Mouse (Mus musculus) hindbrain, embryonic 14.5 days (tissue): ENCODE results near the gene Gal3st1. TPM values are rescaled to one million over a fixed set of nuclear protein-coding genes. Genes with fewer than 3 reads are reported as not detected.

Experiments
- ATAC-seq: fragments of 200-750 bp; cut with Nextera tagmentation; 2 replicates; pipeline ENCODE4 v1.8.0; 2017; ENCODE audit warnings: moderate number of reproducible peaks, mild to moderate bottlenecking, moderate TSS enrichment, moderate library complexity; ENCODE audit not compliant: low FRiP score
- DNase-seq: peaks from one replicate; pipeline ENCODE4 v3.0.0-alpha.2; 2015; ENCODE audit warnings: low spot score
- H3K27ac ChIP-seq: fragments of 300-500 bp; sonication (generic); 2 replicates; pipeline ENCODE4 v1.5.1; 2014; ENCODE audit warnings: mild to moderate bottlenecking, moderate library complexity
- H3K27me3 ChIP-seq: fragments of 300-500 bp; sonication (generic); 2 replicates; pipeline ENCODE4 v1.6.1; 2014; ENCODE audit warnings: mild to moderate bottlenecking, low read length, mixed read lengths; ENCODE audit not compliant: control insufficient read depth, insufficient read depth
- H3K36me3 ChIP-seq: fragments of 300-500 bp; sonication (generic); replicated peaks from 2 replicates; pipeline ENCODE4 v1.6.1; 2014; ENCODE audit not compliant: control insufficient read depth, insufficient read depth
- H3K4me1 ChIP-seq: fragments of 300-500 bp; sonication (generic); replicated peaks from 2 replicates; pipeline ENCODE4 v1.6.1; 2014; ENCODE audit warnings: antibody characterized with exemption, low read length, mixed read lengths; ENCODE audit not compliant: control insufficient read depth, insufficient read depth
- H3K4me2 ChIP-seq: fragments of 300-500 bp; sonication (generic); replicated peaks from 2 replicates; pipeline ENCODE4 v1.6.1; 2014; ENCODE audit warnings: mild to moderate bottlenecking, moderate library complexity
- H3K4me3 ChIP-seq: fragments of 300-500 bp; sonication (generic); replicated peaks from 2 replicates; pipeline ENCODE4 v1.5.1; 2014; ENCODE audit warnings: mild to moderate bottlenecking, low read length
- H3K9ac ChIP-seq: fragments of 300-500 bp; sonication (generic); 2 replicates; pipeline ENCODE4 v1.6.1; 2014
- H3K9me3 ChIP-seq: fragments of 300-500 bp; sonication (generic); 2 replicates; pipeline ENCODE4 v1.6.1; 2016; ENCODE audit warnings: low read length; ENCODE audit not compliant: control insufficient read depth
- WGBS: fragments of 180-500 bp; shearing (Covaris S2); extraction: QIAGEN DNeasy Blood & Tissue Kit; methylation state at CpG from one replicate; pipeline ENCODE4 v1.1.7; 2014; 5-methylcytosine and 5-hydroxymethylcytosine counted together
- polyA plus RNA-seq: library from polyadenylated mRNA; unstranded; fragments of >200 nt; fragmentation: Nextera tagmentation; extraction: Ambion mirVana; gene quantifications from 2 replicates; pipeline ENCODE4 v1.2.1, GENCODE M21; 2014

The Gal3st1 gene
- polyA plus RNA-seq, 1 experiment from 2014 or later = 8.1 TPM

DNA sequence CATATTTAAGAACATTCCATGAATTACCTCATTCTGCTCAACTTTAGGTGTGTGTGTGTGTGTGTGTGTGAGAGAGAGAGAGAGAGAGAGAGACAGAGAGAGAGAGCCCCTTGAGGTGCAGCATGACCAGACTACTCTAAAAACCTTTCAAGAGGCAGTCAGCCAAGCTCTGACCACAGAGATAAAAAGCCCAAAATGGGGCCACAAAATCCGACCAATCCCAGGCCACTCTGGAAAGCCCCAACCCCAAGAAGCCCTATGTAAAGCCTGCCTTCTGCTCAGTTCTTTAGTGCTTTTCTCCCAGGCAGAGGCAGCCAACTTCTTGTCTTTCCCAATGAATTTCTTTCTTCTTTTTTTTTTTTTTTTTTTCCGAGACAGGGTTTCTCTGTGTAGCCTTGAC is 22.5 kb upstream of the Gal3st1 start:
- Histone ChIP-seq H3K9me3 (no peaks in the 10 kb centered on the region), H3K27me3 (no peaks in the 10 kb centered on the region), H3K4me1 (peaks cover 8% of the 10 kb centered on the region), H3K36me3 (no peaks in the 10 kb centered on the region), H3K4me2 (no peak overlapping the region), H3K27ac (no peak overlapping the region), H3K9ac (no peak overlapping the region), H3K4me3 (no peak overlapping the region)
- 37% methylated on average over 1 of the region's 2 CpGs for WGBS
- no peak for ATAC-seq
- DNase-seq = no peak

DNA sequence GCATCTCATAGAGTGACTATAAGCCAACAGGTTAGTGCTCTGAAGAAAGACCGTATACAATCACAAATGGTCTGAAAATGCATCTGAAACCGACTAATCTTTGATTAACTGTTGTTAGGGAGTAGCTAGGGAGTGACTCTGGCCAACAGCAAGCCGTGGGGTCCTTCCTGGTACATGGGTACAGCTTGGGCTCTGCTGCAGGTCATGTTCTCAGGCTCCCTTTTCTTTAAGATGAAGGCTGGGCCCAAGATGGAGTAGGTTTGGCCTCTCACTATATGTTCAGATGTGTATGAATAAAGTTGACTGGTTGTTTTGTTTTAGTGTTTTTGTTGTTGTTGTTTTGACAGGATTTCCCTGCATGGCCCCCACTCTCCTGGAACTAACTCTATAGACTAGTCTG is 21.7 kb upstream of the Gal3st1 start:
- no peaks in the 10 kb centered on the region for H3K27me3 ChIP-seq
- no peaks in the 10 kb centered on the region for H3K9me3 ChIP-seq
- H3K27ac ChIP-seq = no peak overlapping the region
- WGBS = 70% methylated on average over 3 of the region's 3 CpGs
- H3K36me3 ChIP-seq = no peaks in the 10 kb centered on the region
- DNase-seq (no peak), ATAC-seq (no peak)
- H3K9ac ChIP-seq = no peak overlapping the region
- H3K4me1 ChIP-seq = peaks cover 8% of the 10 kb centered on the region
- H3K4me2 ChIP-seq = no peak overlapping the region
- no peak overlapping the region for H3K4me3 ChIP-seq

DNA sequence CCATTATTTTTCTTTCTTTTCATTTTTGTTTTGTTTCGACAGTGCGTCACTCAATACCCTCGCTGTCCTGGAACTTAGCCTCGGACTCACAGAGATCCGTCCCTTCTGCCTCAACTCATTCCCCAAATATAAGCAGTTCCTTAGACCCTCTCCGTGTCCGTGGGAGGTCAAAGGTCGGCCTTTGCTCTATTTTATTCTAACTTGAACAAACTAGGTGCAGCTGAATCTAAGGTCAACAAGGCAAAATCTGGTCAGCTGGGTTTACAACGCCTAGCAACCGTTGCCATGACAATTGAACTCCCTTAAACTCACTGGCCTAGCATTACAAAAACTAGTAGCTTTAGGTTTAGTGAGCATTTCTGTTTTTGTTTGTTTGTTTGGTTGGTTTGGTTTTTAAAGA is 20.3 kb upstream of the Gal3st1 start:
- Histone ChIP-seq H3K4me2 (peak overlapping the region; percentile 93), H3K9me3 (no peaks in the 10 kb centered on the region), H3K36me3 (0 out of 2 replicates have a peak, but pooled peaks cover under 1% of the 10 kb centered on the region), H3K4me3 (peak overlapping the region; percentile 75), H3K9ac (no peak overlapping the region; the same call in 1 of the 2 replicates), H3K27me3 (no peaks in the 10 kb centered on the region), H3K27ac (peak overlapping the region; percentile 5; the same call in 1 of the 2 replicates), H3K4me1 (peaks cover 8% of the 10 kb centered on the region)
- WGBS = 72% methylated on average over 10 of the region's 10 CpGs
- DNase-seq (no peak), ATAC-seq (peak; percentile 29; the same call in 1 of the 2 replicates)

DNA sequence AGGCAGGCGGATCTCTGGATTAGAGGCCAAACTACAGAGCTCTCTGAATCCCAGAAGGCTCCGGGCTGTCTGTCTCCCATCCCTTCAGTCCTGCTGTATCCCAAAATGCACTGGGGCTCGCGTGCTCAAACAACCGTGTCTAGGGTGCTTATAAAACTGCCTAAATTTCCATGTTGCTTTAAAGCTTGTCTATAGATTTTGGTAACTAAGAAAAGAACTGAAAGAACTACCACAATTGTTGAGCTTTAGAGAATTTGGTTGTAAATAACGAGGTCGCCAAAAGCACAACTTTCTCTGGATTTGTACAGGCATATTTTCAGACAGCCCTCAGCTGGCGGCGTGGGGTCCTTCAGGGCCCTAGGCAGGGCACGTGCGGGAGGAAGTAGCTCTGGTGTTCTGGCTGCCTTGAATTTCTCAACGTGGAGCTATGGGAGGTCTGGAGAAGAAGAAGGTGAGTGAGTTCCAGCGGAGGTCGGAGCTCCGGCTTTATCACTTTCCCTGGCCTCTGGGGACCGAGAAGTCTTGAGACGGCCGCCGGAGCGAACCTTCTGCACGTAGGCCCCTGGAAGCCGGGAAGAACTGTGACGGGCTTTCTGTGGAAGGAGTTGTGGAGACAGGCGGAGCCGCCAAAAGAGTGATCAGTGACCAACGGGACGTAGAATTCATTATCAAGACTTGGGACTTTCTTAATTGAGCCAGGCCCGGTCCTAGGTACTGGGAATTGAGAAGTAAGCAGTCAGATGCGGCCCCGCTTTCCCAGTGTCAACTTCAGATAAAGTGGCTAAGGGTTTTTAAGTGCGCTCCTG is 19.6 kb upstream of the Gal3st1 start, which contains the start of gene Pes1:
Gene Pes1, plus strand, starts transcription at position 366 of the 806 bp plus-strand sequence.
- WGBS = under 1% methylated on average over 31 of the region's 31 CpGs
- peaks cover 7% of the 10 kb centered on the region; the same call in 1 of the 2 replicates for H3K36me3 ChIP-seq
- H3K27me3 ChIP-seq = no peaks in the 10 kb centered on the region
- H3K9me3 ChIP-seq = no peaks in the 10 kb centered on the region
- H3K4me3 ChIP-seq = peak within 1 kb of the TSS; percentile 75
- peak; percentile 97 for ATAC-seq
- peak within 1 kb of the TSS; percentile 61 for H3K9ac ChIP-seq
- H3K27ac ChIP-seq = peak within 1 kb of the TSS; percentile 5
- peaks cover 8% of the 10 kb centered on the region for H3K4me1 ChIP-seq
- H3K4me2 ChIP-seq = peak within 1 kb of the TSS; percentile 93
- DNase-seq = peak; percentile 93

DNA sequence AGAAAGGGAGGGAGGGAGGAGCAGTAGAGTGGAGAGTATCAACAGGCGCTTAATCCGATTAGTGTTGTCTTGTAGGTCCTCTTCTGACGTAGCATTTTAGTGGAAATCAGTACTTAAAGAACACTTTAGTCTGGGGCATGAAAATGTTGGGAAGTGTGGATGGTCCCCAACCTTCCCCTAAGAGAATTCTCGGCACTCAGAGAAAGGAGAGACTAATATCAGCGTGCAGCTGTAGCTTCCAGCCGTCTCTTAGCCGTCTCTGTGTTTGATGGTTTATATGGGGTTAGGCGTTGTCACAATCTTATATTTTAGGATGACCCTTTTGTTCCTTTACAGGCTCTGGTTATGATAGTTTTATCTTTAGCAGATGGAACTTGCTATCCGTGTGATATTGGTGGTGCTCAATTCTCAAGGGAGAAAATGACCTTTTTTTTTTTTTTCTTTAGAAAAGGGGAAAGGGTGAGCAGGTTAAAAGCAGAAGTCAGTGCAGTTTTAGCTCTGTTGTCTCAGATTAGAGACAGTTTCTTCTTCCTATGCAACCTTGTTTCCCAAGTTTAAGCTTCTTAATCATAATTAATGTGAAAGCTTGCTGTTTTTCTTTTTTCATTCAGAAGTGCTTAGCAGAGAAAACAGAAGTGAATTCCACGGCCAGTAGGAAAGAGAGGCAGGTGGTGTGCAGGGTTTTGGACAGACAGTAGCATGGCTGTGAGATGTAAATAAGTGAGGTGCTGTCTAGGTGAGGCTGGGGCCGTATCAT is 18.8 kb upstream of the Gal3st1 start:
- Histone ChIP-seq H3K4me1 (peaks cover 8% of the 10 kb centered on the region), H3K9ac (peak overlapping the region; percentile 61), H3K4me3 (peak overlapping the region; percentile 75), H3K27me3 (no peaks in the 10 kb centered on the region), H3K9me3 (no peaks in the 10 kb centered on the region), H3K36me3 (peaks cover 15% of the 10 kb centered on the region), H3K27ac (no peak overlapping the region), H3K4me2 (peak overlapping the region; percentile 93)
- 17% methylated on average over 11 of the region's 11 CpGs for WGBS
- DNase-seq = no peak
- ATAC-seq = 0 out of 2 replicates have a peak, but pooled peaks have one; percentile 15

DNA sequence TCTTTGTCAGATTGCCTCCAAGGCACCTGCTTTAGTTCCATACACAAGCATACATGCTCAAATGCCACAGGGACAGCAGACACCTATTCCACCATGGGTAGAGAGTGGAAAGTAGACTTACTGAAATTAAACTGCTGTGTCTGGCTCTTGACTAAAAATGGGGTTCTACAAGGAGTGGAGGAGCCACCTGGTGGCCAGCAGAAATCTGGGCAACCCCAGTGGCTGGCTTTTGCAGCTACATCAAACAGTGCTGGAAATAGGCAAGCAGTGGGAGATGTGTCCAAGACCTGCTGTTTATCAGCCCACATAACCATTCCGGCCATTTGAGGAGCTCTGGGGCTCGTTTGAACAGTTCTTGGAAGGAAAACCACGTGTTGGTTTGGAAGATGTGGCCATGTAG is 13.6 kb upstream of the Gal3st1 start:
- H3K9me3 ChIP-seq = no peaks in the 10 kb centered on the region
- ATAC-seq (no peak), DNase-seq (no peak)
- 85% methylated on average over 3 of the region's 3 CpGs for WGBS
- H3K27ac ChIP-seq = no peak overlapping the region
- no peaks in the 10 kb centered on the region for H3K27me3 ChIP-seq
- peaks cover 67% of the 10 kb centered on the region for H3K36me3 ChIP-seq
- no peak overlapping the region for H3K4me3 ChIP-seq
- no peak overlapping the region for H3K9ac ChIP-seq
- peaks cover 3% of the 10 kb centered on the region for H3K4me1 ChIP-seq
- H3K4me2 ChIP-seq = no peak overlapping the region

DNA sequence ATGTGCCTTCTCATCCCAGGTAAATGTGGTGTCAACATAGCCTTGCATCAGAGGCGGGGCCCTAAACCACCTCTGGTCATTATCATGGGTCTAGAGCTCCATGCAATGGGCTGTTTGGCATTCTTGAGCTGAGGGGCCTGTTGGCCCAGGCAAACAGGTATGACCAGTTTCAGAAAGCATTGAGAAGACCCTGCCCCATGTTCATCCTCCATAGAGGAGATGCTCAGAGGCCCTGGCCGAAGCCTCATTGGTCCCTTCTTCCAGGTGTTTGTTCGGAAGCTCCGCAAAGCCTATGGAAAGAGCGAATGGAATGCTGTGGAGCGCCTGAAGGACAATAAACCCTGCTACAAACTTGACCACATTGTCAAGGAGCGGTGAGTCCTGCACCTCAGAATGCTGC is 13.1 kb upstream of the Gal3st1 start:
- Histone ChIP-seq H3K9me3 (no peaks in the 10 kb centered on the region), H3K27ac (no peak overlapping the region), H3K9ac (no peak overlapping the region), H3K27me3 (no peaks in the 10 kb centered on the region), H3K4me3 (no peak overlapping the region), H3K4me2 (no peak overlapping the region), H3K36me3 (peaks cover 72% of the 10 kb centered on the region), H3K4me1 (no peaks in the 10 kb centered on the region)
- WGBS = 97% methylated on average over 7 of the region's 7 CpGs
- ATAC-seq (no peak), DNase-seq (no peak)

DNA sequence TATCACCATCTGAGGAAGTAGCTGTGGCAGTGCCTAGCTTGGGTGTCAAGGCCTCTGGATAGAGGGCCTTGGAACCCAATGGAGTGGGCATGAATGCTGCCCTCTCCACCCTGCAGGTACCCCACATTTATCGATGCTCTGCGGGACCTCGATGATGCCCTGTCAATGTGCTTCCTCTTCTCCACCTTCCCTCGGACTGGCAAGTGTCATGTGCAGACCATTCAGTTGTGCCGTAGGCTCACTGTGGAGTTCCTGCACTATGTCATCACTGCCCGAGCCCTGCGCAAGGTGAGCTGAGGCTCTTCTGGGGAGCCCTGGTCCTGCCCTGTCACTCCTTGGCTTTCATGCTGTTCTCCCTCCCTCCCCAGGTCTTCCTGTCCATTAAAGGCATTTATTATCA is 10.4 kb upstream of the Gal3st1 start:
- ATAC-seq (no peak), DNase-seq (no peak)
- Histone ChIP-seq H3K9ac (no peak overlapping the region), H3K27ac (no peak overlapping the region), H3K4me3 (no peak overlapping the region), H3K4me2 (no peak overlapping the region), H3K27me3 (no peaks in the 10 kb centered on the region), H3K9me3 (no peaks in the 10 kb centered on the region), H3K36me3 (peaks cover 100% of the 10 kb centered on the region), H3K4me1 (no peaks in the 10 kb centered on the region)
- WGBS = 93% methylated on average over 7 of the region's 7 CpGs

DNA sequence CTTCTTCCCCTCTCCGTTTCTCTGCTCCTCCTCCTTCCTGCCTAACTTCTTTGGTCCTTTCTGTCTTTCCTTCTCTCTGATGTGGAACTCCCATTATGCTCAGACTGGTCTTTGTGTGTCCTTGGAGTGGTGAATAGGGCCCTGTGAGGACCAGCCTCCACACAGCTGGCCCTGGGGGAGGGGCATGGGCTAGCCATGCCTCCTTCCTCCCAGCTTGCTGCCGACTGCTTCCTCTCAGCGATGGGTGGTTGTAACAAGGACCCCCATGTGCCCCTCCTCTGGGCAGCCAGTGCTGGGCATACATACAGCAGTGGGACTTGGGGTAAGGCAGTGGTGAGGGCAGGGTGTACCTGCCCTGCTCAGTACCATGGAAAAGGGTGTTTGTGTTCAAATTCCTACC is 9.1 kb upstream of the Gal3st1 start:
- Histone ChIP-seq H3K9ac (no peak overlapping the region), H3K9me3 (no peaks in the 10 kb centered on the region), H3K4me3 (no peak overlapping the region), H3K27me3 (no peaks in the 10 kb centered on the region), H3K27ac (no peak overlapping the region), H3K36me3 (peaks cover 100% of the 10 kb centered on the region), H3K4me1 (no peaks in the 10 kb centered on the region), H3K4me2 (no peak overlapping the region)
- ATAC-seq (no peak), DNase-seq (no peak)
- 54% methylated on average over 3 of the region's 3 CpGs for WGBS
